Mouse (Mus musculus): ENCODE measurements around the gene Trex1.
A peak's percentile ranks its signal among the peaks of the same experiment; 100 is the strongest.

Gene Trex1

DNA sequence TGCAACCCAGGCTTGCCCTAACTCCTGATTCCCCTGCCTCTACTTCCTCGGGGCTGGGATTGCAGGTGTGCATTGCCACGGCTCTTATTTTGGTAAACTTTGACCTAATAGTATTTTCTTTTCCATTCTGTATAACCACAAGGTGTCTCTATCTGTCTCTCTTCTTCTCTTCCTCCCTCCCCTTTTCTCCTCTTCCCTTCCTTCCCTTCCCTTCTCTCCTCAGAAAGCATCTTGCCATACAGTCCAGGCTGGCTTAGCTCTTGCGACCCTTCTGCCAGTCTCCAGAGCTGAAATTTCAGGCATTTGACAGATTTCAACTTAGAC lies 8.9 kb downstream of the Trex1 start:
- DNase-seq = no peak

DNA sequence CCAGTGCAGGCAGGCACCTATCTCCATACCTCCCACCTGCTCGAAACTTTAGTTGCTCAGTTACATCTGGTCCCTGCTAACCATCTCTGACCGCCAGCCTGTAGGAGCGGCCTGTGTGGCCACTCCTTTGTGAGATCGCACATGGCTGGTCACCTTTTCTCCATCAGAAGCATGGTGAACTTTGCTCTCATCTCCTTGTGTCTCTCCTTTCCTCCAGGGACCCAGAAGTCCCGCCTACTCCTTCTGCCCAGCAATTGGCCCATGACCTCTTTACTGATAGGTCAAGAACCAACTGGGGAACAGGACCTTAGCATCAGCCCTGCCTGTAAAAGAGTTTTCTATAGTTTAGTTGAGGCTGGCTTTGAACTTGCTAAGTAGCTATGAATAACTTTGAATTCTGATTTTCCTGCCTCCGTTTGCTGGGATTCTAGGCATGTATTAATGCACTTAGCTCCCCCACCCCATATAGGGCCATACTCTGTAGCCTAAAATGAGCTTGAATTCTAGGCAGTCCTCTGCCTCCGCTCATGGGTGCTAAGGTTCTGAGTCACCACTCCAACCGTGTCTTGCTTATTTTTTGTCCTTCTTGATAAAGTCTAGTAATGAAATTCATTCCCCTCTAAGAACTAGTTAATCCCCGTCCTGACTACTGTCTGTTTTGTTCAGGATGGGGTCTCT lies 9.4 kb downstream of the Trex1 start:
- no peak for DNase-seq

DNA sequence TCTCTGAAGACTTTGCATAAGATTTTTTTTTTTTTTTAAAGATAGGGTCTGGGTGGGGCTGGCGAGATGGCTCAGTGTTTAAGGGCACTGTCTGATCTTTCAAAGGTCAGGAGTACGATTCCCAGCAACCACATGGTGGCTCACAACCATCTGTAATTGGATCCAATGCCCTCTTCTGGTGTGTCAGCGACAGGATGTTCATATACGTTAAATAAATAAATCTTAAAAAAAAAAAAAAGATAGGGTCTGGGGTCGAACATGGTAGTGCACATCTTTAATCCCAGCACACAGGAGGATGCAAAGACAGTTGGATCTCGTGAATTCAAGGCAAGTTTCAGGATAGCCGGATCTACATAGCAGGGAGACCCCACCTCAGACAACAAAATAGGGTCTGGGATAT lies 10.2 kb downstream of the Trex1 start:
- no peak for DNase-seq

DNA sequence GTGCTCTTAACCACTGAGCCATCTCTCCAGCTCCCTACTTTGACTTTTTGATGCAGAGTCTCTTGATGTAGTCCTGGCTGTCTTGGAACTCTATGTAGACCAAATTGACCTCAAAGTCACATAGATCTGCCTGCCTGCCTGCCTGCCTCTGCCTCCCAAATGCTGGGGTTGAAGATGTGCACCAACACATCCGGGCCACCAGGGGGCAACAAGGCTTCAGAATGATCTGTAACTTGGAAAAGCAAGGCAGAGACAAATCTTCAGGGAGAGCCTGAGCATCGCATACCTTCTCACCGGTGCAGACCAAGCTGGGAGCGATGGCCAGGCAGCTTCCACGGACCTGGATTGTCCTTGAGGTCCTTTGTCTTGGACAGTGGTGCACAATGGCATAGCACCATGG lies 13.2 kb downstream of the Trex1 start:
- DNase-seq = peak; percentile 76

DNA sequence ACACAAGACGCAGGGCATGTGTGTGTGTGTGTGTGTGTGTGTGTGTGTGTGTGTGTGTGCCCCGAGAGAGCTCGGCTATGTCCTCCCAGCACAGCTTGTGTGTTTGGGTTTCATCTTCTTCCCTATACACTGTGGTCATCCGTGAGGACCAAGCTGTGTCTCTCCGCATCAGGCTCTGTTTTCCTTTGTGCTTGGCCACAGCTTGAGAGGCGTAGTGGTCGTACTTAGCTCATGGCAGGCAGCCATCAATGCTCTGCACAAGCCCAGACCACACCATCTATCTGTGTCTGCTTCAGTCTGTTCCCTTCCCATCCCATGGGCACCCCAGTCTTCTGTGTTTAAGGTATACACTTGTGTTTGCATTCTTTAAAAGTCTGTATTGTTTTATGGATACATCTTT lies 18.2 kb downstream of the Trex1 start:
- no peak for DNase-seq

DNA sequence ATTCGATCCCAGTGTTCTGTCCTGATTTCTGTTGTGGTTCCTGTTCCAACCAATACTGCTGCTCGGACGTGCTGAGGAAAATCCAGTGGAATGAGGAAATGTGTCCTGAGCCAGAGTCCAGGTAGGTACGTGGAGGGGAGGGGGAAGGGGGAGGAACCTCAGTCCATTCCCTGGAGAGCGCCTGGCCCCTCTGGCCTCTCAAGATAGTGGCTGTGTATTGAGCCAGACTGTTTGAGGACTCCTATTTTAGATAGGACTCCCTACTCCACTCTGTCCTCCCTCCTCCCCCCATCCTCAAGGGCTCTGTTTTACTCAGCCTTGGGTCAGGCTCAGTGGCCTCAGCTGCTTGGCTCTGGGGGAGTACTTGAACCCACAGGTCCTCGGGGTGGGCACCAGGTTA lies 18.6 kb downstream of the Trex1 start:
- DNase-seq = peak; percentile 59

DNA sequence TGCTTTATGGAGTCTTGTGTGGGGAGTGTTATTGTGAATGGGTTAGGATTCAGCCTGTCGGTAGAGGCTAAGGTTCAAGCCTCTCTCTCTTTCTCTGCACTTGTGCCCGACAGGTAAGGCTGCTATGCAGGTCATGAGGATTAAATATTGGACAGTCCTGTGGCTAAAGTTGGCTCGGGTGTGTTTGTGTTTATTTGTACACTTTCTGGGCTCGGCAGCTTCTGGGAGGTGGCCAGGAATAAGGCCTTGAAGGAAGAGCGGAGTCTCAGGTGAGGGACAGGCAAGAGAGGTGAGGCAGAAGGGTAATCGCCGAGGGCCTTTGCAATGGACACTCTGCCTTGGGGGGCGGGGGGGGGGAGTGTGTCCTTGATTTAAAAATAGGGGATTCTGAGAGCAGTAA lies 19.3 kb downstream of the Trex1 start:
- no peak for DNase-seq

DNA sequence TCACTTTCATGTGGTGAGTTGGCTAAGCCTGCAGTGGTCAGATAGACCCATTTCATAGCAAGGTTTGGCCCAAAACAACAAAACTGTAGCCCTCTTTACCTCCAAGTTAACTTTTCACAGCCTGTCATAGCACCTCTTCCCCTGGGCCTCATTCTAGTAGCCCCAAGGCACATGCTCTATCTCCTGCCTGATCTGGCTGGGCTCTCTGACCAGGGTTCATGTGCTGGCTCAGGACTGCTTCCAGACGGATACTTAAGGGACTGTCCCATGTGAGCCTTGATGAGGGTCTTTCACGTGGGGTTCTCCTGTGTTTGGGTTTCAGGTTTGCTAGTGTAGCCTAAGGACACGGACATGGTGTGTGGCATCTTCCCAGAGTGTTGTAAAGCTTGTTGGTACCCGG lies 19.9 kb downstream of the Trex1 start:
- DNase-seq = no peak

DNA sequence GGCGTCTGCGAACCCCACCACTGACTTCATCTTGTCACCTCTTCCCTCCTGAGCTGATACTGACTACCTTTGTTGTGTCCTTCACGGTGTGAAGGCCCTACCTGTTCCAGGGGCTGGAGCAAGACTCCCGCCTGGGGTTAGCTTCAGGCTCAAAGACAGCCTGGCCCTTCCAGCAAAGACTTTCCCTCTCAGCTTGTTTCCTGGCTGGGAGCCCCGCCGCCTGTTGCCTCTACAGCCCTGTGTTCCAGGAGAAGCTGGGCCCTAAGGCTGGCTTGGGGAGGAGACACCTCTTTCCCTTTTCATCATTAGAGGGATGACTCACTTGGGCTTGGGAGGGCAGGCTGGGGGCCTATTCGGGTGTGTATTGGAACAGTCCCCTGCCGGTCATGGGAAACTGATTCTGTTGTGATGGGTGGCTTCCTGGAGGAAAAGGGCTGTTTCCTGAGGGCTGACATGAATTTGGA lies 20.6 kb downstream of the Trex1 start:
- peak; percentile 74 for DNase-seq

DNA sequence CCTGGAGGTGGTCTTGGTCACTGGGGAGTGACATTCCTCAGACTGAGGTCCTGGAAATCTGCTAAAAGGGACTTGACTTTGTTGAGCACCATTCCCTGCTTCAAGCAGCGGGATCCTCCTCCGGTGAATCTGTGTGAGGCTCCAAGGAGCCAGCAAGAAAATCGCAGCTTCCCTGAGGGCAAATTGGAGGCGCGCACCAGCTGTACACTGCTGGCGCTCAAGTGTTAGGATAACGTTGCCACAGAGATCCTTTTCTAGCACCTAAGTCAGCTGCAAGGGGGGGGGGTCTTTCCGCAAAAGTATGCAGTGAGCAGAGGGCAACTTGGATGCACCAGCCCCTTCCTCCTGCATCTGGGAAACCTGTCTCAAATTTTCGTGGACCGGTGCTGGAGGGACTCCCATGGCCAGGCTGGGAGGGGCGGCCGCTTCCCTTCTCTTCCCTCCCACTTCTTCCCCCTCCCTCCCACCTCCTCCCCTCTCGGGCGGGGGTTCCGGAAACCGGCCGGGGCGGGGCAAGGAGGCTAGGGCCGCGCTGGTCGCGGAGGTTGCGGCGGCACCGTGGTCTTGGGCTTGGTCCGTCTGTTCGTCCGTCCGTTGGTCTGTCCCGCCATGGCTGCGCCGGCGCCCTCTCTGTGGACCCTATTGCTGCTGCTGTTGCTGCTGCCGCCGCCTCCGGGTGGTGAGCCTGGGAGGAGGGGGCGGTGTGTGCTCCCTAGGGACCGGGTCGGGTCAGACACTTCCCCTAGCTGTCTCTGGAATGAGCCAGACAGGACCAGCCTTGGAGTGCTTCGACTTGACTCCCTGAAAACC lies 21.2 kb downstream of the Trex1 start, which contains the start of gene Shisa5:
Gene Shisa5 (plus strand): TSS at position 480 of the 810 bp plus-strand sequence.
- peak; percentile 93 for DNase-seq

DNA sequence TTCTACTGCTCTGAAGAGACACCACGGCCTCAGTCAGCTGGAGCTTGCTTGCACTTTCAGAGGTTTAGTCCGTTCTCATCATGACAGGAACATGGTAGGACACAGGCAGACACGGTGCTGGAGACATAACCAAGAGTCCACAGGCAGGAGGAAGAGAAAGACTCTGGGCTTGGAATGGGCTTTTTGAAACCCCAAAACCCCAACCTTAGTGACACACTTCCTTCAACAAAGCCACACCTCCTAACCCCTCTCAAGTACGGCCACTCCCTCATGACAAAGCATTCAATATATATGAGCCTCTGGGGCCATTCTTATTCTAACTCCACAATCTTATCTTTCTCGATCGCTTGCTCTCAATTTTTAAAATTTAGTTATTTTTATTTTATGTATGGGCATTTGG lies 27.1 kb downstream of the Trex1 start:
- DNase-seq = no peak

DNA sequence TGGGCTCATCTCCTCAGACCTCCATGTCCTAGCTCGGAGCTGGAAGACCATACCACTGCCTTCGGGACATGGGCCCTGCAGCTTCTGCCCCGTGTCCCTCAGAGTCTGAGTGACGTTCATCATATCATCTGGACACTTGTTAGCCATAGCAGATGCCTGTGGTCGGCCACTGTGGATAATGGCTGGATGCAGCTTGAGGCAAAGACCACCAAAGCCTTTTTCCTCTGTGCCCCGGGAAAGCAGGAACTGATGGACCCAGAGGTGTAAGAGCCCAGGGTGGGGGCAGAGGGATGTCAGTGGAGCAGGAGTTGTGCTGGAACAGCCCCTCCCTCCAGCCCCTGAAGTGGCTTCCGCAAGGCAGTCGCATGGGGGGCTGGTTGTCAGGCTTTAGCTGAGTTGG lies 27.8 kb downstream of the Trex1 start:
- no peak for DNase-seq

DNA sequence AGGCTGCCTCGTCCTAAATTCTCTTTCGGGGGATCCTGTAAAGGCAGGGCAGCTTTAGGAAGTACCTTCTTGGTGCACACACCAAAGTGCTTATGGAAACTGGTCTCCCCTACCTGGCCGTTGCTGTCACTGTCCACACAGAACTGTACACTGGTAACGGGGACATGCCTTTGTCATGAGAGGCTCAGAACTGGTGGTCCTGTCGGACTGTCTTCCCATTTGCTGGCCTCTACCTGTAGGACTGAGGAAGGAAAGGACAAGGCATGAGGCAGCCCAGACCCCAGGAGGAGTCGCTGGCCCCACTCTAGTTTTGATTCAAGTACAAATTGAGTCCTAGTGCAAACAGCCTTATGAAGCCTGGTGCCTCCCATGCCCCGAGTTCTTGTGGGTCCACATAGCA lies 28.5 kb downstream of the Trex1 start:
- DNase-seq = no peak

DNA sequence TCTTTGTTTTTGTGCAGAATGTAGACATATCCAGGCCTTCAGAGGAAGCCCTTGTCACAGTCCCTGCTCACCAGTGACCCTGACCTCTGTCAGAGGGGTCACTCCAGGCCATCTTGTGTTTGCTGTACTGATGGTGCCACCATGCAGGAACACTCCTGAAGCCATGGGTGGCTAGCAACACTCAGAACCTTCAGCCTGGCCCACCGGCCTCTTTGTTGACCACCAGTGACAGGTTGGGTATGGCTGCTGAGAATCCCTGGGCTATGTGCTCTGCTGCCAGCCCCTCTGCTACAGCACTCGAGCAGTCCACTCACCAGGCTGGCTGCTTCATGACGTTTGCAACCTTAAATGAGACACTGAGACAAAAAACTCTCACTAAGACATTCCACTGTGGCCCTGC lies 29.2 kb downstream of the Trex1 start:
- DNase-seq = no peak

DNA sequence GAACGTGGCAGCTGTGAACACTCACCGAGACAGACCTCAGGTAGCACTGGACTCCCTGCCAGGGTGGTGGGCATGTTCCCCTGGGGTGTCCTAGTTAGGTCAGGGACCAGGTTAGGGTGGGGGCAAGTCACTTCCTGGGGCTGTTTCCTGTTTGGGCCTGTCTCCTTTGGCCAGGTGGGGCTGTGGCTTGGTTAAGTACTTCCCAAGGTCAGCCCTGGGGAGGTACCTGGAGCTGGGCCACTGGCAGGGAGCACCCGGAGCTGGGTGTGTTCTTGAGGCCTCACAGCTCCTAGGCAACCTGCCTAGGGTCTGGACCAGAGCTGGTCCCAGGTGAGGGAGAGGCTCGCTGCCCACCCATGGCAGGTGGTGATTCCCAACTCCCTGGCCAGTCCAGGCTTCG lies 30.6 kb downstream of the Trex1 start:
- no peak for DNase-seq

DNA sequence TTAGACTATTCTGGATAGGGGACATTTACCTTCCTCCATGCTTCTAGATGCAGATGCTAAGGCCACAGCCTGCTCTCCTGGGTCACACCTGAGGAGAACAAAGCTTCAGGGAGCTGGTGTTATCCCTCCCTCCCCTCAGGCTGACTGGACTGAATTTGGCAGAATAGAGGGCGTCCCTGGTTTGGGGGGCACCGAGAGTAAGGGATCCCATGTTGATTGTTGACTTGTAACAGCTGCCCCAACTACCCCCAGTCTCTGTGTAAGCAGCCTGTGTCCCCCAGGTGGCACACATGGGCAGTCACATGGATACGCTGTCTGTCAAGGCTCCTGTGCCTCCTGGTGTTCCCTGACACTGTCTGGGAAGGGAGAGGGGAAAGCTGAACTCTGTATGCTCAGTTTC lies 31.1 kb downstream of the Trex1 start:
- DNase-seq = no peak

DNA sequence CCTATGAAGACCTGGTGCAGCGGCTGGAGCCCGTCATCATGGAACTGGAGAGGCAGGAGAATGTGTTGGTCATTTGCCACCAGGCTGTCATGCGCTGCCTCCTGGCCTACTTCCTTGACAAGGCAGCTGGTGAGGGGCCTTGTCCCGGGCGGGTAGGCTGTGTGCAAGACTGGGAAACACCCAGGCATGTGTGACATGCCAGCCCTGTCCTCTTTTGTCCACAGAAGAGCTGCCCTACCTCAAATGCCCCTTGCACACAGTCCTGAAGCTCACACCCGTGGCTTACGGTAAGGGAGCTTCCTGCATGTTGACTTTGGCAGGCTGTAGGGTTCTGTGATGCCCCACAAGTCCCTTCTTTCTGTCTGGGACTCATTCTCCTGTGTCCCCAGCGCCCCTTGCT lies 32.0 kb downstream of the Trex1 start:
- peak; percentile 22 for DNase-seq

DNA sequence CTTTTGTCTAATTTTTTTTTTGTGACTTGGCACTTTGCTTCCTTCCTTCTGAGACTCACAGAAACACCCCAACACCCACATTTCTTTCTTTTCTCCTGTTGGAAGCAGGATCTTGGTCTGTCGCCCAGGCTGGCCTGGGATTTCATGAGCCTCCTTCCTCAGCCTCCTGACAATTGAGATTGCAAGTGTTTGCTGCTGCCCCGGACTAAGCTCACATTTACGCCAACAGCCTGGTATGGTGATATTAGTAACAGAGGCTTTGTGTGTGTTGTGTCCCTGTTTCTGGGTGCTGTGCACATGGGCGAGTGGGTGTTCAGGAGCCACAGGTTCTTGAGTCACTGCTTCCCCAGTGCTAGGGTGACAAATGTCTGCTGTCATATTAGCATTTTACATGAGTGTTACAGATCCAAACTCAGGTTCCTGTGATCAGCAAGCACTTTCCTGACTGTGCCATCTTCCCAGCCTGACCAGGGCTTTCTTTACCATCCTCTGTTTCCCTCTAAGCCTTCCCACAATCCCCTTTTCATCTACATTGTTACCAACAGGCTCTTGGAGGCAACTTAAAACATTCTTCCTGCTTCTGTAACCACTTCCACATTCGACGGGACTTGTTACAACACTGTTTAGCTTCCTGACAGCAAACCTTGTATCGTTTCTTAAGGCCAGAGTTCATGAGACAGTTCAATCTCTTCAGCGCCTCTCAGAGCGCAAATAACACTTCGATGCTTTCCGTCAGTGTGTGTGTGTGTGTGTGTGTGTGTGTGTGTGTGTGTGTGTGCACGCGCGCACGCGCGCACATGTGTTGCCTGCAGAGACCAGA lies 36.5 kb downstream of the Trex1 start:
- DNase-seq = peak; percentile 2

DNA sequence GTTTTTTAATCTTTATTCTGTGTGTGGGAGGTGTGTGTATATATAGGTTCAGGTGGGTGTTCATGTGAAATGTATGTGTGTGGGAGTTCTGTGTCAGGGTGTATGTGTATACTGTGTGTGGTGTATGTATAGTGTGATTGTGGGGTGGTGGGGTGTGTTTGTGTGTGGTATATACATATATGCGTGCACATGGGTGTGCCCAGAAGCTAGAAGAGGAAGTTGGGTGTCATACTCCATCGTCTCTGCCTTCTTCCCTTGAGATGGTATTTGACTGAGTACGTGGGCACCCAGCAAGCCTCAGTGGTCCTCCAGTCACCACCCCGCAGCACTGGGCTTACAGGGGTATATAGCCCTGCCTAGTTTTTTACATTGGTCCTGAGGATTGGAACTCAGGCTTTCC lies 38.1 kb downstream of the Trex1 start:
- DNase-seq = no peak

DNA sequence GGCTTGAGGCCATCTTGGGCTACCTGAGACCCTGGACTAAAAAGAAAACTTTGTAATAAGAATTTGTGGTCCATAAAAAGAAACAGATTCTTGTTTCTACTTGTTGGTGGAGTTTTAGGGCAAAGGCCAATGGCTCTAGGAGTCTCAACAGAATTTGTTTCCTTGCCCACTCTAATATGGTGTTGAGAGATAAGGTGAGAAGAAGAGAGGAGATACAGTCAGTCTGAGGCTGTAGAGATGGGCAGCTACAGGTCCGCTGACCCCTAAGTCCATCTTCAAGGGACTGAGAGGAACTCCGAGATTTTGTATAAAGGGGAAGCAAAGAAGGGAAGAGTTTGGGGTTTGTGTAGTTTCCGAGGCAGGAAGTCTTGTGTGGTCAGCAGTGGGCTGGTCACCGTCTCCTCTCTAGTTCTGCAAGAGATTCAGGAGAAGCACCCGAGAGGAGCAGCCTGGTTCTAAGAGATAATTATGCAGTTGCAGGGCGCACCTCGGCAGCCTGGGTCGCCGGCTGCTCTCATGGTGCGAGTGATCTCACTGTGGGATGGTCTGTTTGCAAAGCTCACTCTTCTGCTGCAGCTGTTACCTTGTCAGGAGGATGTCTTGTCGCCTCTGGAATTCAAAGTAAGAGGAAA lies 42.4 kb downstream of the Trex1 start:
- DNase-seq = no peak

DNA sequence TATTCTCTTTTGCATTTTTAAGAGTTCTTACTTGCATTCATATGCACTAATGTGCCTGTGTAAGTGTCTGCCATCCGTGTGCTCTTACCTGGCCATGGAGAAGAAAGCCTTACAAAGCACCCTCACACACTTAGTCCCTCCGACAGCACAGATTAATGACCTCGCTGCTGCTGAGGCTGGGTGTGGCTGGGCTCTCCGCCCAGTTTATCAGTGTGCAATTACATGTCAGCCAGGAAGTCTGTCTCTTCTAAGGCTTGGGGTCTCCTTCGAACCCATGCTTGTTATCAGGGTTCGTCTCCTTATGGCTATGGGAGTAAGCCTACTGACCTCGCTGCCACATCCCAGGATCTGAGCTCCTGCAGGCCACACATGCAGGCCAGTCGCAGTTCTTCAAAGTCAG lies 44.1 kb downstream of the Trex1 start:
- no peak for DNase-seq

DNA sequence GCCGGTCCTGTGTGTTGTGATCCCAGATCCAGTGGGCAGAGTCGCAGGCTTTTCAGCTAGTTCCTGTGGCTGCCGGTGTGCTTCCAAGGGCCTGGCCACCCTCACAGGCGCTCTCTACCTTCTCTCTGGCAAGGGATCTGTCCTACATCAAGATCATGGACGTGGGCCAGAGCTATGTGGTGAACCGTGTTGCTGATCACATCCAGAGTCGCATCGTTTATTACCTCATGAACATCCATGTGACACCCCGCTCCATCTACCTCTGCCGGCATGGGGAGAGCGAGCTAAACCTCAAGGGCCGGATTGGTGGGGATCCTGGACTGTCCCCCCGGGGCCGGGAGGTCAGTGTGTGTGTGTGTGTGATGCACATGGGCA lies 49.2 kb downstream of the Trex1 start:
- no peak for DNase-seq

DNA sequence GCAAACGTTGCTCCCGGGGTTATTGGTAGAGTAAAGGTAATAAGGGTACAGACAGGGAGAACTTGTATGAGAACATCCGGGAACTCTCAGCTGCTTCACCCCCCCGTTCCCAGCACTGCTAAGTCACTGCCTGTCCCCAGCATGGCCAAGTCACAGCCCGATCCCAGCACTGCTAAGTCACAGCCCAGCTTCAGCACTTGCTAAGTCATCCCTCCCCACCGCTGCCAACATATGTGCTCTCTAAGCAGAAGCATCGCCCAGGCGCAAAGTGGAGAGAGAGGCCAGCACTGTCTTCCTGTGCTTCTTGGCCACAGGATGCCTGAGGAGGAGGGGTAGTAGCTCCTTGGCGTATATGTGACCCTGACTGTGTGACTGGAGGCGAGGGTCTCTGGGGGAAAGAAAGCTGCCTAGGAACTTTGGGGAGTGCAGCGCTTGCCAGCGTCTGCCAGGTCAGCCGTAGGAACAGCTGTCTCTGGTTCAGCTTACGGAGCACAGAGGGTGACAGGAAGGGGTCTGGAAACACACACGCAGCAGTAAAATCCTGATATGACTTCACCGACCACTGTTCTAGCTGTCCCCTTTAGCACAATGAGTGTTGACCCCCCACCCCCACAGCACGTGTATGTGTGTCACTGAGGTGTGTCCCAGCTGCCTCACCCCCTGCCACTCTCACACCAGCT lies 49.8 kb downstream of the Trex1 start:
- DNase-seq = no peak

Data from lung, postnatal 10 days (tissue).